Mouse (Mus musculus) heart, embryonic 14.5 days (tissue): ENCODE measurements around the gene Pbx4. TPM values are rescaled to one million over a fixed set of nuclear protein-coding genes. Genes with fewer than 3 reads are reported as not detected.

Experiments used
- ATAC-seq: fragments of 200-750 bp; cut with Nextera tagmentation; 2 replicates; pipeline ENCODE4 v1.8.0; 2017; ENCODE audit warnings: low read depth, moderate TSS enrichment; ENCODE audit not compliant: insufficient number of reproducible peaks, insufficient read depth, low FRiP score
- H3K27ac ChIP-seq, 2 experiments: fragments of 200-500 bp in 1 of 2; fragments of 300-500 bp in 1 of 2; sonication (generic) in 1 of 2; replicated peaks in 1 of 2; 2 replicates each; pipeline ENCODE4 v1.5.1; 2012 to 2014; ENCODE audit warnings: low read depth in 2 of 2, low read length in 2 of 2, control low read depth in 1 of 2, mild to moderate bottlenecking in 1 of 2, mixed read lengths in 1 of 2; ENCODE audit not compliant: control insufficient read depth in 1 of 2, insufficient read depth in 1 of 2
- H3K27me3 ChIP-seq: fragments of 300-500 bp; sonication (generic); 2 replicates; pipeline ENCODE4 v1.6.1; 2014; ENCODE audit warnings: mild to moderate bottlenecking, low read length, control low read depth; ENCODE audit not compliant: control insufficient read depth, insufficient read depth
- H3K36me3 ChIP-seq: fragments of 300-500 bp; sonication (generic); 2 replicates; pipeline ENCODE4 v1.6.1; 2014; ENCODE audit warnings: mild to moderate bottlenecking, control low read depth, low read length, mixed read lengths; ENCODE audit not compliant: control insufficient read depth, insufficient read depth
- H3K4me1 ChIP-seq, 2 experiments: fragments of 200-500 bp in 1 of 2; fragments of 300-500 bp in 1 of 2; sonication (generic) in 1 of 2; 2 replicates each; pipeline ENCODE4 v1.6.1; 2012 to 2014; ENCODE audit warnings: low read length in 2 of 2, control low read depth in 1 of 2, mixed read lengths in 1 of 2; ENCODE audit not compliant: control insufficient read depth in 2 of 2, insufficient read depth in 2 of 2
- H3K4me2 ChIP-seq: fragments of 300-500 bp; sonication (generic); 2 replicates; pipeline ENCODE4 v1.6.1; 2014; ENCODE audit warnings: mild to moderate bottlenecking, low read length
- H3K4me3 ChIP-seq, 2 experiments: fragments of 200-500 bp in 1 of 2; fragments of 300-500 bp in 1 of 2; sonication (generic) in 1 of 2; 2 replicates each; pipeline ENCODE4 v1.5.1; 2012 to 2014; ENCODE audit warnings: low read length in 2 of 2, mild to moderate bottlenecking in 2 of 2, control low read depth in 1 of 2, low read depth in 1 of 2, moderate library complexity in 1 of 2; ENCODE audit not compliant: control insufficient read depth in 1 of 2, insufficient read depth in 1 of 2
- H3K9ac ChIP-seq: fragments of 300-500 bp; sonication (generic); 2 replicates; pipeline ENCODE4 v1.6.1; 2014; ENCODE audit warnings: mild to moderate bottlenecking, low read length
- H3K9me3 ChIP-seq: fragments of 300-500 bp; sonication (generic); 2 replicates; pipeline ENCODE4 v1.6.1; 2016; ENCODE audit warnings: low read length, control low read depth; ENCODE audit not compliant: control insufficient read depth
- WGBS: fragments of 180-500 bp; shearing (Covaris S2); extraction: QIAGEN DNeasy Blood & Tissue Kit; methylation state at CpG from one replicate; pipeline ENCODE4 v1.1.7; 2014; 5-methylcytosine and 5-hydroxymethylcytosine counted together
- polyA plus RNA-seq: library from polyadenylated mRNA; unstranded; fragments of >200 nt; fragmentation: Nextera tagmentation; extraction: Ambion mirVana; gene quantifications from 2 replicates; pipeline ENCODE4 v1.2.1, GENCODE M21; 2014

Gene Pbx4
- polyA plus RNA-seq, 1 experiment from 2014 or later = 5.0 TPM

DNA sequence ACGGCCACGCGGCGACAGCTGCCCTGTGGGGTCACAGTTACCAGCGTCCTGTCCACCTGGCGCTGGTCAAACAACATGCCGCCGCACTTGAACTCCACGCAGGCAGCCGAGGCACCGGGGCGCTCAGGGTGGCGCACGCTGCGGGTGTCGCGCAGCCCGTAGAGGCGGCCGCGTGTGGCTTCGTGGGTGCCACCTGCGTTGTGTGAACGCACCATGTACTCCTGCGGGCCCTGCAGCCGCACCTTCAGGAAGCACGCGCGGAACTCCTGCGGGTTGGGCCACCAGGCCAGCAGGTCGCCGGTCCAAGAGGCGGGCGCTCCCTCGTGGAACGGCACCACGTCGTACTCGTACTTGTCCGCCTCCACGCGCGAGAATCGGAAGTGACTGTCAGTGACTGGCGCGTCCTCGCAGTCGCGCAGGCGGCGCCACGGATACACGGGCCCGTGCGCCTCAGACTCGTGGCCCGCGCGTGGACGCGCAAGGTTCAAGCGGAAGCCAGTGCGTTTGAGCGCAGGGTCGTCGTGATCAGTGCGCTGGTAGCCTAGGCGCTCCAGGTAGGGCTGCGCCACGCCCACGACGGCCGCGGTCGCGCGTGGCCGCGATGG is 49.1 kb downstream of the Pbx4 start:
- H3K36me3 ChIP-seq = no peaks in the 10 kb centered on the region
- peak overlapping the region; percentile 58 for H3K4me2 ChIP-seq
- peaks cover 80% of the 10 kb centered on the region for H3K27me3 ChIP-seq
- 18% methylated on average over 79 of the region's 79 CpGs for WGBS
- peak overlapping the region; percentile 40 to 44; a peak in 3 of 4 replicates for H3K4me3 ChIP-seq
- peaks cover 6 to 19% of the 10 kb centered on the region in 2 experiments; a peak in 3 of 4 replicates for H3K4me1 ChIP-seq
- no peak for ATAC-seq
- no peak overlapping the region for H3K27ac ChIP-seq
- no peaks in the 10 kb centered on the region for H3K9me3 ChIP-seq
- peak overlapping the region; percentile 18; the same call in 1 of the 2 replicates for H3K9ac ChIP-seq

DNA sequence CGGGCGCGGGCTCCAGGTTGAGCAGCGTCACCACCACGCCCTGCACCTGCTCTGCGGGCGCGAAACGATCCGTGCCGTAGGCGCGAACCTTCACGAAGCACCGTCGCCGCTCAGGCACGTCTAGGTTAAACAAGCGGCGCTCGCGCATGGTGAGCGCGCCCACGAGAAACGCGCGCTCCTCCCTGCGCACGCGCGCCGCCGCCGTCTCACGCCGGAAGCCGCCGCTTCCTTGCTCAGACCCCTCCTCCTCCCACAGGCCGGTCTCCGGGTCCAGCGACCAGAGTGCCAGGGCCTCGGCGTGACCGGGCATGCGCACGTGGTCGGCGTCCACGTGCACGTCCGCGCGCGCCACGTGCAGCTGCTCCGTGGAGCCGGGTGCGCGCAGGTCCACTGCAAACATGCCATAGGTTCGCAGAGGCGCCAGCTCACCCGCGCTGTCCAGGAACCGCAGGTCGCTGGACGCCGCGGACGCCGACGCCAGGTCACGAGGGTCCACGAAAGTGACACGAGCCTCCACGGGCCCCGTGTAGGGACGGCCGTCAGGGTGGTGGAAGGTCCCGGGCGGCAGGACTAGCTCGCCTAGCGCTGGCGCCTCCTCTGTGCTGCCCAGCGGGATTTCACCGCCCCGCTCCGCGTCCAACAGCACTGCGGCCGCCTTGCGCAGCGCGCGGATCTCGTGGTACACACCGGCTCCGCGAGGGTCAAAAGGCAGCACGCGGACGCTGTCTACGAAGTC is 49.9 kb downstream of the Pbx4 start:
- no peak overlapping the region for H3K27ac ChIP-seq
- H3K4me3 ChIP-seq = peak overlapping the region; percentile 40 to 44
- H3K4me2 ChIP-seq = peak overlapping the region; percentile 58
- no peak for ATAC-seq
- H3K9ac ChIP-seq = peak overlapping the region; percentile 45
- no peaks in the 10 kb centered on the region for H3K36me3 ChIP-seq
- peaks cover 82% of the 10 kb centered on the region for H3K27me3 ChIP-seq
- 6% methylated on average over 102 of the region's 103 CpGs for WGBS
- H3K4me1 ChIP-seq = peaks cover 7 to 24% of the 10 kb centered on the region in 2 experiments; a peak in 3 of 4 replicates
- no peaks in the 10 kb centered on the region for H3K9me3 ChIP-seq

DNA sequence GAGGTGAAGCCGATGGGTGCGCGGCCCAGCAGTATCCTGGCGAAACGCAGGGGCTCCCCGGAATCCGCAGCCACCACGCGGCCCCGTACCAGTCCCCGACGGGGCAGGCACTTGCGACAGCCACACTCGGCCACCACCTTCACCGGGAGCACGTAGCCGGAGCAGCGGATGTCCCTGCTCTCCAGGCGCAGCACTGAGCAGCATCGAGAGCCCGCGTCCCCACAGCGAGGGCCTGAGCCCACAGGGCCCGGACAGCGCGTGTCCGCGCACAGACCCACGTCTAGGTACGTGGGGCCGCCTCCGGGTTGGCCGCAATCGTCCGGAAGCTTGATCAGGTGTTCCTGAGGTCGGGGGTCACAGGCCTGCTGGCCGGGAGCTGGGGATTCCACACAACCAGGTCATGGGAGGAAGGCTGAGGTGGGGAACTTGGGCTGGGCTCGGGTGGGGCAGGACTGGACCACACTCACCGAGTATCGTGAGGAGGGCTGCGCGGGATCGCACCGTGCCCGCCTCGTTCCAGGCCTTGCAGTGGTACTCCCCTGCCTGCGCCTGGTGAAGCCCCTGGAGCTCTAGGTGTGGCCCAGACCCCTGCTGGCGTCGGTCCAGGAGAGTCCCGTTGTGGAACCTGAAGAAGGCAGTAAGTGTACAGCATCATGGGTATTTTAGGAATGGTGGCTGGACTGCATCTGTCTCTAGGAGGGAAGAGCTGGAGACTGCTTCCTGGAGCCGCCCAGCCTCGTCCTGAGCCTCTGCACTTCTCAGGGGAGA is 50.7 kb downstream of the Pbx4 start:
- 19% methylated on average over 52 of the region's 52 CpGs for WGBS
- H3K4me2 ChIP-seq = peak overlapping the region; percentile 58; the same call in 1 of the 2 replicates
- H3K27ac ChIP-seq = no peak overlapping the region
- no peak for ATAC-seq
- peaks cover 12 to 32% of the 10 kb centered on the region in 2 experiments; a peak in 3 of 4 replicates for H3K4me1 ChIP-seq
- H3K27me3 ChIP-seq = peaks cover 91% of the 10 kb centered on the region
- no peaks in the 10 kb centered on the region for H3K36me3 ChIP-seq
- H3K9ac ChIP-seq = no peak overlapping the region
- peak overlapping the region in 1 of 2 experiments; percentile 40; a peak in 2 of 4 replicates for H3K4me3 ChIP-seq
- no peaks in the 10 kb centered on the region for H3K9me3 ChIP-seq

DNA sequence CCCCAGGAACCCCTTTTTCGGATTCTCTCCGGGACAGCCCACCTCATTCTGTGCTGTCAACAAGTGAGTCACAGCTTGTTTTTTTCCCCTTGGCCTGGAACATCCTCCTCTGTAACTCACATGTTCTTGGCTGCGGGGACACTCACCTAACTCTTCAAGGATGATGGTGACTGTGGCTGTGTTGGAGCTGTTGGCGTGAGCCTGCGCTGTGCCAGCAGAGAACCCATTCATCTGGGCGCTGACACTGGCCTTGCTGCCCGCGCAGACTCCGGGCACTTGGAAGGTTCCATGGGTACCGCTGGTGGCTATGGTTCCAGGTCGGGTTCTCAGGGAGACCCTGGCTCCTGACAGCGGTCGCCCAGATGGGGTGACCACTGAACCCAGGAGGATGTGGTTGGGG is 51.9 kb downstream of the Pbx4 start:
- H3K36me3 ChIP-seq = no peaks in the 10 kb centered on the region
- no peak for ATAC-seq
- H3K27ac ChIP-seq = no peak overlapping the region
- 60% methylated on average over 13 of the region's 13 CpGs for WGBS
- peaks cover 20 to 43% of the 10 kb centered on the region in 2 experiments; a peak in 3 of 4 replicates for H3K4me1 ChIP-seq
- H3K9me3 ChIP-seq = no peaks in the 10 kb centered on the region
- no peak overlapping the region for H3K4me2 ChIP-seq
- H3K27me3 ChIP-seq = peaks cover 100% of the 10 kb centered on the region
- H3K4me3 ChIP-seq = no peak overlapping the region
- no peak overlapping the region for H3K9ac ChIP-seq

DNA sequence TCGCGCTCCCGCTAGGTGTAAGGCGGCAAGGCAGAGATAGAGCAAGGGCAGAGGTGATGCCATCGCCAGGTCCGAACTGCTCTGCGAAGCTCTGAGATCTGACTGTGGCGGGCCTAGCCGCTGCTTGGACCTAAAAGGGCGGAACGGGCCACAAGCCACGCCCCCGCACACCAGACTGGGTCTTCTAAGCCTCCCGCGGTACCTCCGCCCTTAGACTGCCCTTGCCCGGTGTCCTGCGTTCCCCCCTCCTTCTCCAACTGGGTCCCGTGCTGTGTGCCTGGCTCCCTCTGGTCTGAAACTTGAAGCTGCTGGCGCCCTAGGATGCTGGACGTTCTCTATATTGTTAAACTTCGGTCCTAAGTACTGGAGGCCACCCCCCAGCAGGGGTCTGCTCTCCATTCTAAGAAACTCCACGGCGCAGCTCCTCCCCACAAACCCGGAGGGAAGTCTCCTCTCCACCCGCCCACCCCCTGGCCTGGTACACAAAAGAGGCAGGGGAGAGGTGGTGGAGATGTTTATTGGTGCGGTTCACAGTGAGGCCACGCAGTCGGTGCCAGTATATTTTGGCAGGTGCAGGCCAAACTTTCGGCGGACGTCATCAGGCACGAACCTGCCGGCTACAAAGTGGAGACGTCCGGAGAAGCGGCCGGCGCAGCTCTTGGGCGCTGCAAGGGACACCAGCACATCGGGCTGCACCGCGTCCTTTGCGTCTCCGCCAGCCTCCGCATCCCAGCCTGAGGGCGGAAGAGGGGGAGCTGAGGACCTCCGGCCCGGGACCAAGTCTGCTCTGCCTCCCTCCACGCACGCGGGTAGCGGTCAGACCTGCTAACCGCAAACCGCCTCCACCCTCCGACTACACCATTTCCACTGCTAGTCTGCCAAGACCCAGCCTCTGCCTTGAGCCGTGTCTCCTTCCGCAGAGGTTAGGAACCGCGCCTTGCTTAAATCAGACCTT is 55.3 kb downstream of the Pbx4 start, which contains the start of gene Cilp2:
Gene Cilp2 (minus strand): TSS at position 399 of the 955 bp plus-strand sequence.
- no peak for ATAC-seq
- Histone ChIP-seq H3K4me3 (peak within 1 kb of the TSS; percentile 27 to 37), H3K9ac (peak within 1 kb of the TSS; percentile 31; the same call in 1 of the 2 replicates), H3K36me3 (peaks cover 12% of the 10 kb centered on the region), H3K9me3 (no peaks in the 10 kb centered on the region), H3K4me1 (peaks cover 16 to 34% of the 10 kb centered on the region in 2 experiments; a peak in 3 of 4 replicates), H3K27me3 (peaks cover 80% of the 10 kb centered on the region), H3K4me2 (peak within 1 kb of the TSS; percentile 67), H3K27ac (0 out of 4 replicates have a peak within 1 kb of the TSS, but pooled peaks of 1 of the 2 experiments have one; percentile 3)
- 2% methylated on average over 59 of the region's 60 CpGs for WGBS

DNA sequence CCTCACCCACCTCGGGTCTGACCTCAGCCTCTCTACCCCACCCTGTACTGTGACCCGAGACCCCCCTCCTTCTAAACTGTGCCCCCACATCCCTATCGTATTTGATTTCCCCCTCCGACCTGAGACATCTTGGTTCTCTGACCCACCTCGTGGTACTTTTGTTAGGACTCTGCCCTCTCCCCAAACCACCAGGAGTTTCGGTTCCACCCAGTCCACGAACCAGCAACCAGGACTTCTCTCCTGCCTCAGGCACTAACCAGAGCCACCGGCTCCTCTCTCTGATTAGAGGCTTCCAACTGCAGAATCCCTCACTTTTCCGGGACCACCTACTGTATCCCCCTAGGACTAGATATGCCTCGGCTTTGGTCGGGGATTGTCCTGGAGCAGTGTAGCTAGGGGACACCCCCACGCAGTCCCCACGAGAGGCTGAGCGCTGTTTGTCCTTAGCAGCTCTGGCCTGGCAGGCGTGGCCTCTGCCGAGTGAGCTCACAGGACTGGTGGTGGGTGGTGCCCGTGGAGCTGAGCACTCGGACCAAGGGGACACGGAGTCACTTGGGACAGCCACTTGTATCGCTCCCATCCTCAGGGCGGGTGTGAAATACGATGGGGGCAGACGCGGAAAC is 56.1 kb downstream of the Pbx4 start:
- WGBS = 9% methylated on average over 24 of the region's 24 CpGs
- Histone ChIP-seq H3K36me3 (peaks cover 20% of the 10 kb centered on the region), H3K4me1 (peaks cover 16 to 34% of the 10 kb centered on the region in 2 experiments; a peak in 3 of 4 replicates), H3K27me3 (peaks cover 72% of the 10 kb centered on the region), H3K9me3 (no peaks in the 10 kb centered on the region), H3K27ac (no peak overlapping the region), H3K9ac (peak overlapping the region; percentile 31; the same call in 1 of the 2 replicates), H3K4me2 (peak overlapping the region; percentile 67), H3K4me3 (peak overlapping the region; percentile 27 to 37)
- no peak for ATAC-seq
